Mouse (Mus musculus) retina, postnatal 1 day (tissue): ENCODE data around the gene Il4ra.

Source experiments
- DNase-seq: peaks from one replicate; pipeline ENCODE4 v3.0.0-alpha.2; 2012

Gene Il4ra

DNA sequence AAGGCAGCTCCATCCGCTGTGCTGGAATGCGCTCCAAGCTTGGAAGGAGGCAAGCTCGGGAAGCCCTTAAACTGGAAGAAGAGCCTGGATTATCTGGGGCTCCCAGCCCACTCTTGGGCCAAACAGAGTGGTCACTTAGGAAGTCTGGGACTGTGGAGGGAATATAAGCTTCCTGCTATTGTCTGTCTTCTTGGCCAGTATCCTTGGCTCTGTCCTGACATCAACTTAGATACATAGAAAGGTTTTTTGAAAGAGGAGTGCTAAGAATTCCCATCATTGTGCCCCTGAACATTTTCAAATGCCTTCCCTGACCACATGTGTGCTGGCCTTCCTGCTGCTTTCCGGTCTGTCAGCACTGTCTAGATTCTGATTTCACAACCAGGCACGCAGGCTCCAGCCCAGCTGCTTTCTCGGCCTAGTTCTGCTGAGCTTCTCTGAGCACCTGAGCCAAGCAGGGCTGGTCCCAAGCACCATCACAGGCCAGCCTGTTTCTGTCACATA is 989 bp upstream of the Il4ra start:
- no peak for DNase-seq

- no peak for DNase-seq
These were observed 1.1 kb downstream of the Il4ra start for GRCm38 (mm10) chr7:125552851-125553555.

- peak; percentile 24 for DNase-seq
These were observed 1.9 kb downstream of the Il4ra start for GRCm38 (mm10) chr7:125553653-125554428.

GRCm38 (mm10) chr7:125554456-125555114 is 2.7 kb downstream of the Il4ra start:
- no peak for DNase-seq

- DNase-seq = no peak
These were observed 3.5 kb downstream of the Il4ra start for GRCm38 (mm10) chr7:125555351-125555872.

DNA sequence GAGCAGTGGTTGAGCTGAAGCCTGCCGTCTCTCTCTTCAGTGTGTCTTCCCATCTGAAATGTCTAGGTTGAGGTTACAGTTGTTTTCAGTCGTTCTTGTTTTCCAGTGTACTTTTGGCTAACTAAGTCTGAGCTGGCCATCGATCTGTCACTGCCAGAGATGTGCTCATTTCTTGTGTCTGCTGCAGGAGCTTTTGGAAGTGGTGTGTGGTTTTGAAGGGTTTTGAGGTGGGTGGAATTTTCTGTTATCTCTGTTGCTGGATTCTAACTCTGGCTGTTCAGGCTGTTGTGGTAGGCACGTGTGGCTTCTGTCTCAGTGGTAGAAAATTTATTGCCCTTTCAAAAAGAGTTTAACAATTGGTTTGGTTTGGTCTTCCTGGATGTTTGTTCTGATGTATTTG is 4.2 kb downstream of the Il4ra start:
- DNase-seq = no peak

DNA sequence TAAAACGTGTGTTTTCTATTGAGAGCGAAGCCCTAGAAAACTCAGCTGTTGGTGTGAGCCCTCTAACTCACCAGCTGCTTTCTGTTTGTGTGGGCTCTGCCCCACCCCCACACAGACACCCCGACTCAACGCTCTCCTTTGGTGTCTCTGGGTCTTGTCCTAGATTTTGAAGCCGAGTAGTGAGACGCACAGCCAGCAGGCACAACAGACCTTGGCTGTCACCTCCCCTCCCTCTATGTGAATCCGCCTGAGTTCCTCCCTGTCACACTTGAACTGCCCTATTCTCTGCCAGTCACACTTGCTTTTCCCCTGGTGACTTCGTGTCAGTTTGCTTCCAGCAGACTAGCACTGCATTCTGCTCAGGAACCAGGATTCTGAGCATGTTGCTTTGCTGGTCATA is 4.9 kb downstream of the Il4ra start:
- DNase-seq = peak; percentile 81

DNA sequence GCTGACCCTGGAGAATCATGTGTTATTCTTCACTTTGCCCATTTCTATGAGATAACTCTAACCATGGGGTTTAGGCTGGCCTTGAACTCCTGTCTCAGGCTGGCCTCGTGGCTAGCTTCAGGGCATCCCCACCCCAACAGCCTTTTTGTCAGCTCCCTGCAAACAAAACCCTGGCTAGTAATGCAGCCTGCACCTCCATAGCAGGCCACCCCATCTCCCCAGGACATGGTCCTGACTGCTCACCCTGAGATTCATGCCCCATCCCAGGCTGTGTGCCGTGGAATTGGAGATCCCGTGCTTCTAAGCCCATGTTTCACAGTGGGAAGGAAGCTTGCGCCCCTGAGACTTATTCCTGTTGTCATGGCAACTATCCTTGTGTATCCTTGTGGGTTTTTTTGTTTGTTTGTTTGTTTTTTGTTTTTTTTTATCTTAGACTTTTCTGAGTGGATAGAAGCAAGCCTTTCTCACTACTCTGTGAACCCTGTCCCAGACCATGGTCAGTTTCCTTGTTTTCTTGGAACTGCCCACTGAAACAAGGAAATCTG is 6.6 kb downstream of the Il4ra start:
- DNase-seq = no peak

DNA sequence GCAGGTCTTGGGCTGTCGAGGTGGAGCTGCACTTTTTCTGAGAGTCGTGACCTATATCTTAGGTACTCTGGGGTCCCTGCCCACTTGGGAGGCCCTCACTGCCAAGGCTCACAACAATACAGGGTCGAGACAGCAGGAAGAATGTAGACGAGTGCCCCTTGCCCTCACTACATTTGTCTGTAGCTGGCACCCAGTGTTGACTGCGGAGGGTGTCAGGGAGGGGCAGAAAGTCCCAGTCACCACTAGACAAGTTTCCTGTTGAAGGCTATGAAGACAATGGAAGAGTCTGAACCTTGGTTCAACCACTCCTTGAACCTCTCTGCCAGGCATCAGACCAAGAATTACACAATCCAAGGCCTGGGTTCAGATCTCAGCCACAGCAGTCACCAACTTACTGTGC is 7.1 kb downstream of the Il4ra start:
- no peak for DNase-seq

GRCm38 (mm10) chr7:125559537-125559936 is 7.6 kb downstream of the Il4ra start:
- no peak for DNase-seq

- no peak for DNase-seq
These were observed 8.3 kb downstream of the Il4ra start for GRCm38 (mm10) chr7:125560146-125560785.

DNA sequence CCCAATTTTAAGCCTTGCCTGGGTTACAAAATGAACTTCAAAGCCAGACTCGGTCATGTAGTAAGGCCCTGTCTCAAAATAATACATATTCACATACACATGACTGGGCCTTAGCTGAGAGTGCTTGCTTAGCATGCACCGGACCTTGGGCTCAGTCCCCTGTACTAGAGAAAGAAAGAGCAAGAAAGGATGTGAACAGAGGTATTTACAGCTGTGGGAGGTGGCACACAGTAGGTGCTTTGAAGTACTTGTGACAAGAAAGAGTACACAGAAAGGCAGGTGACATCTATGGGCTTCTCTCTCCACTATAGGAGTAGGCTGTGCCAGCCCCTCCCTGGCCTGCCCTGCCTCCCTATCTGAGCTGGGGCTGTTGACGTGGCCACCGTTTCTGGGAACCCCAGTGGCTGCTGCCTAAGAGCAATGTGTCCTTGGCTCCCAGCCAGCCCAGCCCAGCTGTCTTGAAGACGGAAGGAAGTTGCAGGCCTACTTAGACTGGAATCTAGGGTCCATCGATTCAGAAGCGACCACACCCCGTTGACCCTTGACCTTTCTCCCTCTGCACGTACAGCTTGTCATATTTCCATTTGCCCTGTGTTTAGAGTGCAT is 9.3 kb downstream of the Il4ra start:
- DNase-seq = peak; percentile 32

DNA sequence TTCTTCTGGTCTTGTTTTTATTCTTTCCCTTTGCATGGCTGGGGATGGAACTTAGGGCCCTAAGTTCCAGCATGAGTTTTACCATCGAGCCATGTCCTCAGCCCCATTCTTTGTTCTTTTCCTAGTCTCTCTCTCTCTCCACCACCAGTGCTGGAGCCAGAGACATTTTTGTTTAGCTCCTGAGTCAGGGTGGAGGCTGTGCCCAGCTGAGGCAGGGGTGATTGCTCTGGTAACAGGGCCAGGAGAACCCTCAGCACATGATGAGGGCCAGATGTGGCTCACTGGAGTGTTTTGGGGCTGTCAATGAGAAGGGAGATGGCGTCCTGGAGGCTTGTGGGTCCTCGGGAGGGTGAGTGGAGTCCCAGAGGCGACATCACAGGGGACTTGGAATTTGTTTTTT is 10.5 kb downstream of the Il4ra start:
- no peak for DNase-seq

DNA sequence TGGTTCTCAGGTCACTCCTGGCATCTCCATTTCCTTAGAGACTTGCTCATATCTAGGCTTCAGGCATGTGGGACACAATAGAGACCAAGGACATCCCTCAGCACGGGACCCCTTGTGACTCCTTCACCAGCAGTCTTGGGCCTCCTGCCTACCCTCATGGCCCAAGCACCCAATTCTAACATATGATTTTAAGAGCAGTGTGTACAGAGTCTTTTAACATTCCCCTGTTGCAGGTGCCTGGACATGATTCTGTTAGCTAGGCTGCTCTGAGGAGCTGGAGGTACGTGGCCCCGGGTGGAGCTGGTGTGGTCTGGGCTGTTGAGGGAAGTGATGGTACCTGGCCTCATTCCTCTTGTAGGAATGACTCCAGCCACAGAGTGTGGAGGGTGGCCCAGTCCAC is 11.2 kb downstream of the Il4ra start:
- no peak for DNase-seq

DNA sequence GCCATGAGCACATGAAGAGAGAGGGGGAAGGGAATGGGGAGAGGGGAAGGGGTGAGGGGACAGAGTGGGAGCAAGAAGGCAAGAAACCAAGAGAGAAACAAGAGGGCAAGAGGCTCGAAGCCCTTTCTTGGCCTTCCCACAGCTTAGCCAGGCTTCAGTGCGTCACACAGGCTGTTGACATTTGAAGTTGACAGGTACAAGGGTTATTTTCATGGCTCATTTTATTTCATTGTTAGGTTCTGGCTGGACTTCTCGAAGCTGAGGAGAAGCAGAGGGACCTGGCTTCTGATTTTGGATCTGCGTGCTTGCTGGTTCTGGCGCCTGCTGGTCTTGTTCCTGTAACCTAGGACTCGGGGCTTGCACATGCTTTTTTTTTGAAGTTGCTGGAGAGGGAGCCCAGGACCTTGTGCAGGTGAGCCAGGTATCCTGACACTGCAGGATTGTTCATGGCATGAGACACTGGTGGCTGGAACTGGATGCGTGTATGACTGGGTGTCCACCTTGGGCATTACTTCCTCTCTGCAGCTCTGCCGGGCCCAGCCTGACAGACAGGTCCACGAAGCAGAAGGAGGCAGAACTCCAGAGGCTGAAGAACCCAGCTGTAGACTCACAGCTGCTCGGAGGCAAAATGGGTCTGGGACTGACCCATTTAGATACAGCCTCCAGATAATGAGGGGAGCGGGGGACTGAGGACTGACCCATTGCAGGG is 12.6 kb downstream of the Il4ra start:
- DNase-seq = peak; percentile 53

DNA sequence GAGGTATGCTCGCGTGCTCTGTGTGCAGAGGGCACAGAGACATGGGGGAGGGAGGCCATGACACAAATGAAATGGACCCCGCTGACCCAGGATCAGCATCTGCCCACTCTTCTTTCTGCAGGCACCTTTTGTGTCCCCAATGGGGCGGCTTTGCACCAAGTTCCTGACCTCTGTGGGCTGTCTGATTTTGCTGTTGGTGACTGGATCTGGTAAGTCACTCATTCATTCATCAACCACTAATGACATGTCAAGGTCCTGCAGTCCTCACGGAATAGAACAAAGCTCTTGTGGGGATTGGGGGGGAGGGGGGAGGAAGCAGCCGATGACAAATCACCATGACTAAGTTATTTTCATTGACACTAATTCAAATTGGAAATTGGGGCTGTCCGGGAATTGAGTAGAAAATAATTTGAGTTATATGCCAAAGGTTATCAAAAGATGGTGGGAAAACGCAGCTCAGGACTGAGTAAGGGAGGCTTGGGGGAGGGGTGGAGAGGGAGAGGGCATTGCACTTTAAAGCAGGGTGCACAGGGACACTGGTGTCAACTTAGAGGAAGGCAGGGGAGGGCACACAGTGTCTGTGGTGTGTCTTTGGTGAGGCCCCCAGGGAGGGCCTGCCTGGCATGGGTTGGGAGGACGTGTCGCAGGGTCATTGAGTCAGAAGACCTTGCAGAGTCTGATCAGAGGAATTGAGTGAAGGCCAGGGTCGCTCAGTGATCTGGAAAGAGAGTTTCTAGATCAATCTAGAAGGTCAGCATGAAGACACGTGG is 13.8 kb downstream of the Il4ra start:
- no peak for DNase-seq

DNA sequence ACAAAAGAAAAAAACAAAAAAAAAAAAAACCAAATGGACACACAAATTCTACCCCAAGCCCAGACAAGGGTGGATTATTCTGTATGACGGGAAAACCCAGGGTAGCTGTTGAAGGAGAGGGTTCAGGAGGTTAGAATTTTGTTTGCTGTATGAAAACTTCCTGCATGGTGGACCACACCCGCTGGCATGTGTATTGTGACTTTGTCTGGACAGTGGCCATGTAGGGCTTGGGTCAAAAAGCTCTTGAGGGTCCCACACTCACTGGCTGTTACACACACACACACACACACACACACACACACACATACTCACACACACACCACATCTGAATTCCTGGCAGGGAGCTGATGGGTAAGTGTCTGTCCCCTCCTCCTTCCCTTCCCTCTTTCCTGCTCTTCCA is 14.5 kb downstream of the Il4ra start:
- no peak for DNase-seq

DNA sequence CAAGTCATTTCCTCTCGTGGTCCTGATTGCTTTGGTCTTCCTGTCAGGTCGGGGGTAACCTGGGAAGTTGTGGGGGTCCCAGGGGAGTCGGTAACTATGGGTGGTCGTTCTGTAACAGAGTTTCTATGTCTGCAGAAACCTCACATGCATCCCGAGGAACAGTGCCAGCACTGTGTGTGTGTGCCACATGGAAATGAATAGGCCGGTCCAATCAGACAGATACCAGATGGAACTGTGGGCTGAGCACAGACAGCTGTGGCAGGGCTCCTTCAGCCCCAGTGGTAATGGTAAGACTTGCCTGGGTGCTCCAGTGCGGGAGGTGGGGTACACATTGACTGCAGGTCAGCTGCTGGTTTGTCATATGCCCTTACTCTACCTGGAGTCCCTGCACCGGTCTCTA is 17.0 kb downstream of the Il4ra start:
- no peak for DNase-seq

GRCm38 (mm10) chr7:125571891-125572290 is 20.0 kb downstream of the Il4ra start:
- DNase-seq = no peak

DNA sequence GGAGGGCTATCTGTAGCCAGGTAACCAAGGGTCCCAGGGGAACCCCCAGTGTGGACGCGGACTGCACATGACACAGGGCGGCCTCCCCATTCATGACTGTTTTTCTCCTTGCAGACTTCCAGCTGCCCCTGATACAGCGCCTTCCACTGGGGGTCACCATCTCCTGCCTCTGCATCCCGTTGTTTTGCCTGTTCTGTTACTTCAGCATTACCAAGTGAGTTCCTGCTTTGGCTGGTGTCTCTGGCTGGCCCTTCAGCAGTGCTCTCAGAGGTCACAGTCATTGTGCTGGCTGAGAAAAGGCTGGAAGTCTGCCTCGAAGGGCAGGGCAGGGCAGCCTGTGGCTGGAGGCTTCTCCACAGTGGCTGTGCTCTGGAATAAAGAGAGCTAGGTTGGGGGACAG is 20.8 kb downstream of the Il4ra start:
- no peak for DNase-seq

- no peak for DNase-seq
These were observed 21.9 kb downstream of the Il4ra start for GRCm38 (mm10) chr7:125573849-125574248.
